Mouse (Mus musculus) forebrain, embryonic 13.5 days (tissue): ENCODE data around the gene Kcna3. TPM values are rescaled to one million over a fixed set of nuclear protein-coding genes. Genes with fewer than 3 reads are reported as not detected.
A peak's percentile ranks its signal among the peaks of the same experiment; 100 is the strongest.

Experiments used
- ATAC-seq: fragments of 200-750 bp; cut with Nextera tagmentation; 2 replicates; pipeline ENCODE4 v1.8.0; 2017
- H3K27ac ChIP-seq: fragments of 300-500 bp; sonication (generic); 2 replicates; pipeline ENCODE4 v1.5.1; 2015; ENCODE audit warnings: inconsistent platforms, mild to moderate bottlenecking, moderate library complexity
- H3K27me3 ChIP-seq: fragments of 300-500 bp; sonication (generic); 2 replicates; pipeline ENCODE4 v1.6.1; 2015; ENCODE audit warnings: mild to moderate bottlenecking, inconsistent platforms
- H3K36me3 ChIP-seq: fragments of 300-500 bp; sonication (generic); 2 replicates; pipeline ENCODE4 v1.6.1; 2015; ENCODE audit warnings: mild to moderate bottlenecking, inconsistent platforms; ENCODE audit not compliant: poor library complexity, severe bottlenecking
- H3K4me1 ChIP-seq: fragments of 300-500 bp; sonication (generic); 2 replicates; pipeline ENCODE4 v1.6.1; 2015; ENCODE audit warnings: inconsistent platforms
- H3K4me2 ChIP-seq: fragments of 300-500 bp; sonication (generic); 2 replicates; pipeline ENCODE4 v1.6.1; 2015; ENCODE audit warnings: inconsistent platforms, mild to moderate bottlenecking, moderate library complexity
- H3K4me3 ChIP-seq: fragments of 300-500 bp; sonication (generic); 2 replicates; pipeline ENCODE4 v1.5.1; 2015; ENCODE audit warnings: mild to moderate bottlenecking, inconsistent platforms
- H3K9ac ChIP-seq: fragments of 300-500 bp; sonication (generic); 2 replicates; pipeline ENCODE4 v1.6.1; 2015; ENCODE audit warnings: mild to moderate bottlenecking, inconsistent platforms
- H3K9me3 ChIP-seq: fragments of 300-500 bp; sonication (generic); replicated peaks from 2 replicates; pipeline ENCODE4 v1.6.1; 2016; ENCODE audit warnings: inconsistent platforms
- WGBS: fragments of 180-500 bp; shearing (Covaris S2); methylation state at CpG from one replicate; pipeline ENCODE4 v1.1.7; 2015; 5-methylcytosine and 5-hydroxymethylcytosine counted together
- polyA plus RNA-seq: library from polyadenylated mRNA; unstranded; fragments of >200 nt; fragmentation: Nextera tagmentation; extraction: Ambion mirVana; gene quantifications from 2 replicates; pipeline ENCODE4 v1.2.1, GENCODE M21; 2015

Kcna3 gene
- polyA plus RNA-seq = 12.9 and 13.4 TPM in 2 replicates

DNA sequence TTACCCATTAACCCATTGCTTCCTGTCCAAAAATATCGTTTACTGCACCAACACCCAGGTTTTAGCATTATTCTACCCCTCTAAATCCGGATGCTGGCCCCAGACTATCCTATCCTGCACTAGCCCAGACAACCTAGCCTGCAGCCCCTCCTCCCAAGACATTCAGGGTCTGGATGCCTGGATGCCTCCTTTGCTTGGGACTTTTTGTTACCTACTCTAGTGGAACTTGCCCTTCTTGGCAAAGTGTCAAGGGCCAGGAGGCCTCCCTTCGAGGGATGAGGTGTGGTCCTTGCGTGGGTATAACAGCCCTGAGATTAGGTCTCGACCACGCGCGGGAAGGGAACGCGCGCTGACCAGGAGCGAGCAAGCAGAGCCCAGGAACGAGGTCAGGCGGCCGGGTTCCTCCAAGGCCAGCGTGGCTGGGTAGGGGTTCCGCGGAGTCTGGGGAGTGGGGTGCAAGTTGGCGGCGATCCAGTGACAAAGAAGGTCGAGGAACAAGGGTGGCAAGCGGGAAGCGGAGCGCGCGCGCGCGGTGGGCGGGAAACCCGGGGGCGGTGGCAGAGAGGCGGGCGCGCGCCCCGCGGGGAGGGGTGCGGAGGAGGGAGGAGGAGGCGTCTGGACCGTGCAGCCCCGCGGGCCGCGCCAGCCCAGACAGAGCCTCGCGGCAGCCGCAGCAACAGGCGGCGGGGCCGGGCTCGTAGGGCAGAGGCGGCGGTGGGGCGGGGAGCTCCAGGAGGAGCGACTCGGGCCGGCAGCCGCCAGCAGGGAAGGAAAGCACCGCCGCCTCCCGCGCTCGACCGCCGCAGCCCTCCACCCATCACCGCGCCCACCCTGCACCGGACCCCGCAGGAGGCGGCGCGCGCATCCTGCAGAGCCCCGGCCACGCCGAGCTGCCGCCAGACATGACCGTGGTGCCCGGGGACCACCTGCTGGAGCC lies at the start of gene Kcna3:
Gene Kcna3 (plus strand): TSS at position 649 of the 937 bp plus-strand sequence.
- H3K9ac ChIP-seq = peak within 1 kb of the TSS; percentile 92
- no peaks in the 10 kb centered on the region for H3K27me3 ChIP-seq
- peaks cover 61% of the 10 kb centered on the region for H3K4me1 ChIP-seq
- H3K4me3 ChIP-seq = peak within 1 kb of the TSS; percentile 81
- H3K27ac ChIP-seq = peak within 1 kb of the TSS; percentile 89
- no peaks in the 10 kb centered on the region for H3K36me3 ChIP-seq
- under 1% methylated on average over 22 of the region's 80 CpGs for WGBS
- peak; percentile 95 for ATAC-seq
- H3K9me3 ChIP-seq = no peaks in the 10 kb centered on the region
- H3K4me2 ChIP-seq = peak within 1 kb of the TSS; percentile 68

DNA sequence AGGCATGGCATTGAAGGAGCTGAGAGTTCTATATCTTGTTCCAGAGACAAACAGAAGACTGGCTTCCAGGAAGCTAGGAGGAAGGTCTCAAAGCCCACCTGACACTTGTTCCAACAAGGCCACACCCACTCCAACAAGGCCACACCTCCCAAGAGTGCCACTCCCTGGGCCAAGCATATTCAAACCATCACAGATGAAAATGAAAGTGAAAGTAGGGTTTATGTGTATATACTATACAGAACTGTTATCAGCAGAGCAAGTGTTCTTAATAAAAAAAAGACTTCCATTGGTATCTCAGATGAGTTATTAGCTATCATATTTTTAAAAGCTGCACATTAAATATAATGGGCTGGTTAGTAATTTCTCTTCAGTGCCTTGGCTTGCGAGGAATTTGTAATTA lies 44.6 kb upstream of the Kcna3 start:
- Histone ChIP-seq H3K4me3 (no peak overlapping the region), H3K4me1 (no peaks in the 10 kb centered on the region), H3K9ac (no peak overlapping the region), H3K27ac (no peak overlapping the region), H3K9me3 (no peaks in the 10 kb centered on the region), H3K4me2 (no peak overlapping the region), H3K27me3 (no peaks in the 10 kb centered on the region), H3K36me3 (no peaks in the 10 kb centered on the region)
- WGBS = 87% methylated on average over 1 of the region's 1 CpGs
- ATAC-seq = no peak

DNA sequence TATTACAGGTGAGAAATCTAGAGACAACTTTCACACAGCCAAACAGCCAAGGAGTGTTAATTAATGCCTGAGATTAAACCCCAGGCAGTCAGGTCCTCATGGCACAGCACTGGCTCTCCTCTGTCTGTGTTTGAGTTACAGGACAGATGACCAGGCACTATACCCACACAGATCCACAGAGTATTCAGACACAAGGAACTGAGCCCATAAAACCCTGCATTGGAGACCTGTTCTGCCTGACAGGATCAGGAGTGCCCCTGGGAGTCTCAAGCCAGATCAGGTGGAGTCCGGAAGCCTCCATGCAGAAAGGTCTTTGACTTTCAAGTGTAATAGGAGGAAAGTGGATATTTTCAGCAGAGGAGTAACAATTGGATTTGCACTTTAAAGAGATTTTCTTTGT lies 40.6 kb upstream of the Kcna3 start:
- no peak for ATAC-seq
- H3K27ac ChIP-seq = no peak overlapping the region
- WGBS = 68% methylated on average over 1 of the region's 1 CpGs

DNA sequence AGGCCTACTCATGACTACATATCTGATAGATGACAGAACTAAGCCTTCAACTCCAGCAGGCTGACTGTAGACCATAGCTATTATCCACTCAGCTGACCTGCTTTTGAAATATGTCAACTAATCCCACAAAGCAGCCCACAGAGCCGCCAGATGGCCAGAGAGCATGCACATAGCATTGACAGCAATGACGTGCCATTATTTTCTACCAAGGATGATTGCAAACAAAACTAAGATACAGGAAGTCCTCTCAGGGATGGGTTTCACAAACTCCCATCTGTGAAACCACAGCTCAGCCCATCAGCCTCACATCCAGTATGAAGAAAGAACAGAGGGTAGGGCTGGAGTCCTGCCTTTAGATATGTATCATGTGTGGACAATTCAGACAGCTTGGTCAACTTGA lies 39.8 kb upstream of the Kcna3 start:
- no peaks in the 10 kb centered on the region for H3K36me3 ChIP-seq
- H3K9me3 ChIP-seq = no peaks in the 10 kb centered on the region
- 67% methylated on average over 2 of the region's 2 CpGs for WGBS
- peaks cover 11% of the 10 kb centered on the region; the same call in 1 of the 2 replicates for H3K4me1 ChIP-seq
- H3K27ac ChIP-seq = no peak overlapping the region
- no peak overlapping the region for H3K9ac ChIP-seq
- H3K4me3 ChIP-seq = no peak overlapping the region
- no peaks in the 10 kb centered on the region for H3K27me3 ChIP-seq
- no peak for ATAC-seq
- no peak overlapping the region for H3K4me2 ChIP-seq

More for the DNA sequence above, 40.6 kb upstream of the Kcna3 start:
- peaks cover 3% of the 10 kb centered on the region; the same call in 1 of the 2 replicates for H3K4me1 ChIP-seq
- no peaks in the 10 kb centered on the region for H3K36me3 ChIP-seq
- H3K4me3 ChIP-seq = no peak overlapping the region
- H3K9me3 ChIP-seq = no peaks in the 10 kb centered on the region
- no peaks in the 10 kb centered on the region for H3K27me3 ChIP-seq
- no peak overlapping the region for H3K9ac ChIP-seq
- H3K4me2 ChIP-seq = no peak overlapping the region

DNA sequence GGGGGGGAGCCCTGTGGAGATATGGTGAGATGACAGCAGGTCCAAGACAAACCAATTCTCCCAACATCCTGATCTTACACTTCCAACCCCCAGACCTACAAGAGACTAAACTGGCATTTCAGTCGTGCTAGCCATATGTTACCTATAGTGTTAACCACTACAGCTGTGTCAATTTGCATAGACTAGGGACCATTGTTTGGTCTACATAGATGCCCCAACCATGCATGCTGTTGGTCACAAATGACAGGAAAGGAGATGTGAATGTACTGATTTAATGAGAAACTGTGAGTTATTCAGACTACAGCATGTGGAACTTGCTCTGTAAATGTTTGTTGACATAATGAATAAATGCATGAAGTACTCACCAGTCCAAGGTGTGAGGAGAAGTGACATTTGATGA lies 37.6 kb upstream of the Kcna3 start:
- Histone ChIP-seq H3K27me3 (no peaks in the 10 kb centered on the region), H3K4me3 (no peak overlapping the region), H3K27ac (peak overlapping the region; percentile 36; the same call in 1 of the 2 replicates), H3K36me3 (no peaks in the 10 kb centered on the region), H3K4me2 (no peak overlapping the region), H3K9me3 (no peaks in the 10 kb centered on the region), H3K9ac (no peak overlapping the region), H3K4me1 (peaks cover 27% of the 10 kb centered on the region)
- 50% methylated on average over 1 of the region's 1 CpGs for WGBS
- peak; percentile 81 for ATAC-seq

DNA sequence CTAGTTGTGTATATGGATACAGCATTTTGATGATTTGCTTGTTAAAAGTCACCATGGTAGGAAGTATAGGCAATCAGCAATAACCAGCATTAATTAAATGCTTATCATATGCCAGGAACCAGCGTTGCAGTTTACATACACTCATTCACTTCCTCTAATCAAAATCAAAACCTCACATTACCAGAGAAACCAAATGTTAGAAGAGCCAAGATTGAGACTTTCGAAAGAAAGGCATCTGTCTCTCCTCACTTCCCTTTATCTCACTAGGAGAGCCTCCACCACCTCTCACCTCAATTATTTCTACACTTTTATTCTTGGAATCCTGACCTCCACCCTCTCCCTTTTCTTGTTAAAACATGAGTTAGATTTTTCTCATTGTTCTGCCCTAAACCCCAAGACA lies 35.8 kb upstream of the Kcna3 start:
- 63% methylated on average over 2 of the region's 2 CpGs for WGBS
- Histone ChIP-seq H3K27ac (no peak overlapping the region), H3K4me2 (no peak overlapping the region), H3K36me3 (no peaks in the 10 kb centered on the region), H3K4me1 (peaks cover 27% of the 10 kb centered on the region), H3K4me3 (no peak overlapping the region), H3K9me3 (no peaks in the 10 kb centered on the region), H3K27me3 (no peaks in the 10 kb centered on the region), H3K9ac (no peak overlapping the region)
- ATAC-seq = no peak

DNA sequence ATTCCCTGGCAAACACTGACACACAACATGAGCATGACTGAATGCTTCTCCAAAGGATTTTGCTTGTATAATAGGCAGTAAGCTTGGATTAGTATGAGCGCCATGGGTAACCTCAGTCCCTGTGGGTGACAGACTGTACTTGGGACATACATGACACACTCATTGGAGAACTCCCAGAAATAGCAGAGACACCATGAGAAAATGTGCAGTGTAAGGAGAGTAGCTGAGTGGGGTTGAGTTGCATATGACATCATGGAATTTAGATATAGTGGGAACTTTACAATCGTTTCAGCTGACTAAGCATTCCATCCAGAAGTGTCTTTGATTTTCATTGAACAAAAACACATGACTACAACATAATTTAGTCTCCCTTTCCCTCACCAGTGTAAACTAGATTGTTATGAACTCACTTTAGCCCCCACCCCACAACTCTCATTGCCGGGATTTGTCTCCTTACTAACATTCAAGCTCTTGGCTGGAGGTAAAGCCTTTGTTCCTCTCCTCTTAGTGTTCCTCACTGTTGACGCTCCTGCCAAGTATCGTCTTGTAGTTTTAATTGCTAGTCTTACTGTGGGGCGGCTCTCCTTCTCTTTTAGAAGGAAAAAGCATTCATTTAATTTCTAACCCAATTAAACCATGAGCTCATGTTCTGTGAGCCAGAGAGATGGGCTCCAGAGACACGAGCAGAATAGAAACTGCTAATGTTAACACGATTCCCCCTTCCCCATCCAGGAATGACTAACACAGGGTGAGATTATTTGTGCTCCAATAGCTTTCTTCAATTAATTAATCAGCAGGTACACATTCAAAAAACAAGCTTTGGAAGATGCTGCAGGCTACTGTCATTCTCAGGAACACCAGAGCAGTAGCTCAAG lies 33.5 kb upstream of the Kcna3 start:
- H3K4me1 ChIP-seq = peaks cover 33% of the 10 kb centered on the region
- no peak overlapping the region for H3K4me3 ChIP-seq
- H3K4me2 ChIP-seq = no peak overlapping the region
- H3K27me3 ChIP-seq = no peaks in the 10 kb centered on the region
- peak; percentile 76; the same call in 1 of the 2 replicates for ATAC-seq
- no peak overlapping the region for H3K9ac ChIP-seq
- no peaks in the 10 kb centered on the region for H3K9me3 ChIP-seq
- peak overlapping the region; percentile 16 for H3K27ac ChIP-seq
- WGBS = 27% methylated on average over 8 of the region's 8 CpGs
- no peaks in the 10 kb centered on the region for H3K36me3 ChIP-seq

DNA sequence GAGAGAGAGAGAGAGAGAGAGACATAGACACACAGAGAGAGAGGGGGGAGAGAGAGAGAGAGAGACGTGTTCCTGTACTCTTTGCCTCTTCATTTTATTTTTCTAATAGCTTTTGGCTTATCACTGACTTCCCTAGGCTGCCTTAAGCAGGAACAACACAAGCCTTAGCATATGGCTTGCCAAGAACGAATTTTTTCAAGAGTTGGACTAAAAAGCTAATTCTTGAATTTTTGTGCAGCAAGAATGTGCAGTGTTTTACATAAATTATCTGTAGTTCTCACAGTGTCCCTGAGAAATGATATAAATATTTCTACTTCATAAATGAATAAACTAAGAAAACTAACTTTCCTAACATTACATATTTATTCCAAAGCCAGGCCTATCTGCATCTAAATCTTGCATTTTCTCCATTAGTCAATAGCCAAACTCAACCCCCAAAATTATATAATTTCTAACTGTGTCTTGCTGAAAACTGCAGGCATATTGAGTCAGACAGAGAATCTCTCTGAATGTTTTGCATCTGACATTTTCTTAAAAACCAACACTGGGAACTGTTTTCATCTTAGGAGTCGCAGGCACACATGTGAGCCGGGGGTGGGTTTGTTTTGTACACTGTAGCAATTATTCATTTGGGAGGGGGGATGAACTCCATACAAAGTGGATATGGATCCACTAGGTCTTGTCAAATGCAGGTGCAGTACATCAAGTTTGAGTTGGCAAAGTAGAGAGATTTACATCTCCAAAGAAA lies 26.5 kb upstream of the Kcna3 start:
- no peak for ATAC-seq
- Histone ChIP-seq H3K27ac (no peak overlapping the region), H3K4me3 (no peak overlapping the region), H3K4me2 (no peak overlapping the region), H3K9me3 (no peaks in the 10 kb centered on the region), H3K27me3 (no peaks in the 10 kb centered on the region), H3K4me1 (0 out of 2 replicates have a peak, but pooled peaks cover 5% of the 10 kb centered on the region), H3K36me3 (no peaks in the 10 kb centered on the region), H3K9ac (no peak overlapping the region)
- WGBS = 78% methylated on average over 4 of the region's 4 CpGs

DNA sequence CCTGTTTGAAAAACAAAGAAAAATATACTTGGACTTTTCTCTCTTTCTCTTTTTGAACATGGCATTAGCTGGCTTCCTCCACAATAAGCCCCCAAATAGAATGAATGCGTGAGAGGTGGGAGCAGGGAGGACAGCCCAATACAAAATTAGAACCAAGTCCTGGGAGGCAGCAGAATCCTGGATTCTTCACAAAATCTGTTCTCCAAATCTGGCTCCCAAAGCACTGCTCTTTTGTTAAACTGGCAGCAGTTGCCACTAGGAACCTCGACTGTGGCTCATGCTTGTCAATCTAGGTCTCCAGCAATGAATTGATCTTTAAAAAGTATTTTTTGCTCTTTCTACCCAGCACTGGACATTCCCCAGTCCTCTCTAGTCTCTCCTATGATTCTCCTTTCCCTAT lies 17.7 kb upstream of the Kcna3 start:
- H3K9ac ChIP-seq = no peak overlapping the region
- H3K36me3 ChIP-seq = no peaks in the 10 kb centered on the region
- no peak overlapping the region for H3K4me2 ChIP-seq
- H3K9me3 ChIP-seq = no peaks in the 10 kb centered on the region
- 53% methylated on average over 2 of the region's 2 CpGs for whole genome bisulfite sequencing
- H3K4me3 ChIP-seq = no peak overlapping the region
- H3K27me3 ChIP-seq = no peaks in the 10 kb centered on the region
- H3K4me1 ChIP-seq = no peaks in the 10 kb centered on the region
- no peak overlapping the region for H3K27ac ChIP-seq
- no peak for ATAC-seq

DNA sequence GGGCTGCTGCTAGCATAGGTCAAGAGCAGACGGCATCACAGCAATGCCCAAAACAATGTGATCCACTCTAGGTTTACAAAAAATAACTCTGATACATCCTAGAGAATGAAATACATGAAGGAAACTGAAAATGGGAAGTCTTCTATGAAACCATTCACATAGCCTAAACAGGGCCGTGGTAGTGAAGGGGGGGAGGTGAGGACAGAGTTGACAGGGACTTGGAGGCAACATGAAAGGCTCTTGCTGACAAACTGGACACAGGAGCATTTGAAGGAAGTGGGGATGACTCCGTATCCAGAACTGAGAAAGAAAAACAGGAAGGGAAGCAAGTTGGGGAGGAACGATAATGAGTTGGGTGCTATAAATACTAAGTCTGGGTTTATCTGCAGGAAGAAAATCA lies 4.4 kb upstream of the Kcna3 start:
- Histone ChIP-seq H3K4me2 (no peak overlapping the region), H3K4me3 (no peak overlapping the region), H3K9ac (no peak overlapping the region), H3K9me3 (no peaks in the 10 kb centered on the region), H3K36me3 (no peaks in the 10 kb centered on the region), H3K4me1 (peaks cover 26% of the 10 kb centered on the region), H3K27me3 (no peaks in the 10 kb centered on the region), H3K27ac (no peak overlapping the region)
- no peak for ATAC-seq
- 85% methylated on average over 4 of the region's 4 CpGs for WGBS

DNA sequence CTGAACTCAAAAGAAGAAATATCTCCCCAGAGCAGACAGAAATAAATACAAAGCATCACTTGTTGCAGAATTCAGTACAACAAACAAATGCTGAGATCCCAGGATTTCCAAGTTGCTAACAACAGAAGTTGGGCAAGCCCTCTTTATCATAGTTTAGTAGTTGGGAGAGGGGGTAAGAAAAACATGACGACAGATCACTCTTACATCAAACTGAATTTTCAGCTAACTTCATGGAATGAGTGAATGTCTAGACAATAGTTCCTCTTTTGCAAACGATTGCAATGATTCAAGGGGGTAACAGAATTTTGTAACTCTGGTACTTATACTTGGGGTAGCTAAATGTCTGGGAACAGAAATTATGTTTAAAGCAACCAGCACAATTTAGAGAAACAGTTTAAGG lies 1.2 kb upstream of the Kcna3 start:
- Histone ChIP-seq H3K27ac (no peak overlapping the region), H3K36me3 (no peaks in the 10 kb centered on the region), H3K4me2 (peak overlapping the region; percentile 68), H3K4me1 (peaks cover 57% of the 10 kb centered on the region), H3K27me3 (no peaks in the 10 kb centered on the region), H3K4me3 (peak overlapping the region; percentile 81), H3K9ac (peak overlapping the region; percentile 92; the same call in 1 of the 2 replicates), H3K9me3 (no peaks in the 10 kb centered on the region)
- 51% methylated on average over 2 of the region's 2 CpGs for WGBS
- no peak for ATAC-seq
